ENCODE assay signal across 8 mouse cellular contexts in genomic region chr14:52022709-52023459, GRCm38 (mm10). TPM values are rescaled to one million over a fixed set of nuclear protein-coding genes. Genes with fewer than 3 reads are reported as not detected.
DNase-seq lines count a peak whose midpoint lies in the region; ATAC-seq lines count a peak whose summit lies in the region.

No protein-coding gene starts in this region.

- peaks cover 26% of the 10 kb centered on the region for H3K4me1 ChIP-seq in hindbrain, embryonic 12.5 days

- 3% methylated on average over 23 of the region's 23 CpGs for WGBS in hindbrain, embryonic 12.5 days

- ATAC-seq in hindbrain, embryonic 12.5 days (ENCODE audit: low FRiP score), result no peak

- H3K9me3 ChIP-seq in hindbrain, embryonic 12.5 days (replicated peaks), result no peaks in the 10 kb centered on the region

- peak; percentile 97 for DNase-seq in NIH3T3 (ENCODE audit: low read depth)
- DNase-seq in cerebellum, postnatal 10 days, result peak; percentile 97 to 98
- DNase-seq in frontal cortex, postnatal 10 days (ENCODE audit: low spot score in 2 of 2), result peak; percentile 77 to 82
- peak; percentile 70 to 77 for DNase-seq in layer of hippocampus, postnatal 36 days
- DNase-seq in lung, postnatal 36 days, result peak; percentile 95
- peak; percentile 95 for DNase-seq in retina, postnatal 1 day
- peak; percentile 97 for DNase-seq in thymus, postnatal 4 days

- H3K9ac ChIP-seq in hindbrain, embryonic 12.5 days, result 0 out of 2 replicates have a peak overlapping the region, but pooled peaks have one; percentile 23

- H3K27ac ChIP-seq in hindbrain, embryonic 12.5 days, result peak overlapping the region; percentile 79

- H3K36me3 ChIP-seq in hindbrain, embryonic 12.5 days, result no peaks in the 10 kb centered on the region

- no peaks in the 10 kb centered on the region for H3K27me3 ChIP-seq in hindbrain, embryonic 12.5 days

- peak overlapping the region; percentile 46 for H3K4me2 ChIP-seq in hindbrain, embryonic 12.5 days (replicated peaks)

- H3K4me3 ChIP-seq in hindbrain, embryonic 12.5 days, result peak overlapping the region; percentile 12; the same call in 1 of the 2 replicates

RNA-seq across cellular contexts. Expression of gene Zfp219, which starts 2.4 kb away (rescaled TPM):
- 64.4 and 71.7 TPM in 2 replicates for polyA plus RNA-seq in hindbrain, embryonic 12.5 days (2016; fragmentation: Nextera tagmentation; extraction: Ambion mirVana)
- 10 to 100 TPM; 42.5 to 44.4 TPM for total RNA-seq in layer of hippocampus, postnatal 36 days (2021)

RNA-seq across cellular contexts. Expression of gene Tmem253, which starts 7.4 kb away (rescaled TPM):
- 0.59 and 1.6 TPM in 2 replicates for polyA plus RNA-seq in hindbrain, embryonic 12.5 days (2016; fragmentation: Nextera tagmentation; extraction: Ambion mirVana)
- under 1 TPM in 1 of 2 experiments, not detected in 1; 0.65 TPM for total RNA-seq in layer of hippocampus, postnatal 36 days (2021)

RNA-seq across cellular contexts. Expression of gene Olfr221, which starts 19.4 kb away (rescaled TPM):
- polyA plus RNA-seq in hindbrain, embryonic 12.5 days (2016; fragmentation: Nextera tagmentation; extraction: Ambion mirVana), result not detected in 2 replicates
- total RNA-seq in layer of hippocampus, postnatal 36 days (2021), result not detected

RNA-seq across cellular contexts. Expression of gene Arhgef40, which starts 38.4 kb away (rescaled TPM):
- polyA plus RNA-seq in hindbrain, embryonic 12.5 days (2016; fragmentation: Nextera tagmentation; extraction: Ambion mirVana), result 126 and 133 TPM in 2 replicates
- 10 to 100 TPM; 31.4 to 39.9 TPM for total RNA-seq in layer of hippocampus, postnatal 36 days (2021)
